Mouse (Mus musculus): Measurements from ENCODE around the gene Actn3. TPM values are rescaled to one million over a fixed set of nuclear protein-coding genes. Genes with fewer than 3 reads are reported as not detected.
"Not testable (repeated sequence)": the region's sequence is repeated elsewhere in the genome, so short reads cannot be mapped to it uniquely, and the experiment has no call there.

The Actn3 gene
- polyA plus RNA-seq, 1 experiment from 2014 or later: 0.56 TPM

DNA sequence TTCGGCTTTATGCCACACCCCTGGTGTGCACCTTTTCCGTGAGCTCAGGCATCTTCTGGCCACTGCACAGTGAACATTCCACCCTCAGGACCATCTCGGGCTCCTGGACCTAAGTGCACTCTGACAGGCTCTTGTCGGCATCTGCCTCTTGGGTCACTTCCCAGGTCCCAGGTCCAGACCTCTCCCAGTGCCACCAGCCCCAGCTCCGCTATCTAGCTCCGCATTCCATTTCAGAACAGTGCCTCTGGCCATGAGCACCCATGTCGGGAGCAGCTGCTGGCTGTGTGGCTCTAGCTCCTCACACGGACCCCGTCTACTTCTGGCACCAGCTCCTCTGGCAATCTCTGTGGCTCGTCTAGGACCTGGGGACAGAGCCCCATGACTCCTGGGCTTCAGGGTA lies 12.1 kb upstream of the Actn3 start:
- no peaks in the 10 kb centered on the region for H3K9me3 ChIP-seq (ENCODE audit: control insufficient read depth)
- ATAC-seq: no peak
- no peak overlapping the region for H3K9ac ChIP-seq (ENCODE audit: low read depth, low read length)
- WGBS: 85% methylated on average over 10 of the region's 10 CpGs
- no peak overlapping the region for H3K4me2 ChIP-seq (replicated peaks; ENCODE audit: low read depth)
- no peaks in the 10 kb centered on the region for H3K27me3 ChIP-seq (replicated peaks; ENCODE audit: control insufficient read depth, insufficient read depth, low read length)
- no peak overlapping the region for H3K4me3 ChIP-seq (ENCODE audit: low read depth, low read length)
- TF ChIP-seq CTCF (IDR thresholded peaks at IDR 0.05; ENCODE audit: low read depth): no peak
- H3K4me1 ChIP-seq (replicated peaks; ENCODE audit: control insufficient read depth, insufficient read depth, low read length): no peaks in the 10 kb centered on the region
- H3K27ac ChIP-seq (ENCODE audit: low read depth, low read length): no peak overlapping the region
- no peaks in the 10 kb centered on the region for H3K36me3 ChIP-seq (ENCODE audit: control insufficient read depth, insufficient read depth)

DNA sequence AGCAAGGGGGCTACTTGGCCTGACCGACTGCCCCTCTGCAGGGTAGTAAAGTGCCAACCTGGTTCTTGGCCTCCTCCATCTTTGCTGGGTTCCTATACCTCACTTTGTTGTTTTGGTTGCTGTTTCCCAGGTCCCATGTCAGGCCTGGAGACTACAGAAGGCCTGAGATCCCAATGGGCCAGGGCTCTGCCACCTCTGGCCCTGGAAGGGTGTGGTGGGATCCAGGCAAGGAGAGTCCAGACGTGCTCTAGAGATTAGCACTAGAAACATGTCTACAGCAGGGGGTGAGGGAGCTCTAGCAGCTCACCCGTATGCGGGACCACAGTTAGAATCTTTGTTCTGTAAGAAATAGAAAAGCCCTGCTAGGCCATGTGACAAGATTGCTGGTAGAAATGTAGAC lies 6.3 kb upstream of the Actn3 start:
- Histone ChIP-seq H3K27ac (ENCODE audit: low read depth, low read length) (no peak overlapping the region), H3K4me3 (ENCODE audit: low read depth, low read length) (no peak overlapping the region), H3K27me3 (replicated peaks; ENCODE audit: control insufficient read depth, insufficient read depth, low read length) (no peaks in the 10 kb centered on the region), H3K9me3 (ENCODE audit: control insufficient read depth) (no peaks in the 10 kb centered on the region), H3K9ac (ENCODE audit: low read depth, low read length) (no peak overlapping the region), H3K36me3 (ENCODE audit: control insufficient read depth, insufficient read depth) (peaks cover 13% of the 10 kb centered on the region; the same call in 1 of the 2 replicates), H3K4me2 (replicated peaks; ENCODE audit: low read depth) (no peak overlapping the region), H3K4me1 (replicated peaks; ENCODE audit: control insufficient read depth, insufficient read depth, low read length) (no peaks in the 10 kb centered on the region)
- ATAC-seq: no peak
- no peak for TF ChIP-seq CTCF (IDR thresholded peaks at IDR 0.05; ENCODE audit: low read depth)
- 86% methylated on average over 4 of the region's 4 CpGs for whole genome bisulfite sequencing

- peaks cover 13% of the 10 kb centered on the region; the same call in 1 of the 2 replicates for H3K36me3 ChIP-seq (ENCODE audit: control insufficient read depth, insufficient read depth)
- H3K9ac ChIP-seq (ENCODE audit: low read depth, low read length): peak overlapping the region; percentile 76; the same call in 1 of the 2 replicates
Observed at GRCm38 (mm10) chr19:4879324-4879703, 1.6 kb upstream of the Actn3 start.

DNA sequence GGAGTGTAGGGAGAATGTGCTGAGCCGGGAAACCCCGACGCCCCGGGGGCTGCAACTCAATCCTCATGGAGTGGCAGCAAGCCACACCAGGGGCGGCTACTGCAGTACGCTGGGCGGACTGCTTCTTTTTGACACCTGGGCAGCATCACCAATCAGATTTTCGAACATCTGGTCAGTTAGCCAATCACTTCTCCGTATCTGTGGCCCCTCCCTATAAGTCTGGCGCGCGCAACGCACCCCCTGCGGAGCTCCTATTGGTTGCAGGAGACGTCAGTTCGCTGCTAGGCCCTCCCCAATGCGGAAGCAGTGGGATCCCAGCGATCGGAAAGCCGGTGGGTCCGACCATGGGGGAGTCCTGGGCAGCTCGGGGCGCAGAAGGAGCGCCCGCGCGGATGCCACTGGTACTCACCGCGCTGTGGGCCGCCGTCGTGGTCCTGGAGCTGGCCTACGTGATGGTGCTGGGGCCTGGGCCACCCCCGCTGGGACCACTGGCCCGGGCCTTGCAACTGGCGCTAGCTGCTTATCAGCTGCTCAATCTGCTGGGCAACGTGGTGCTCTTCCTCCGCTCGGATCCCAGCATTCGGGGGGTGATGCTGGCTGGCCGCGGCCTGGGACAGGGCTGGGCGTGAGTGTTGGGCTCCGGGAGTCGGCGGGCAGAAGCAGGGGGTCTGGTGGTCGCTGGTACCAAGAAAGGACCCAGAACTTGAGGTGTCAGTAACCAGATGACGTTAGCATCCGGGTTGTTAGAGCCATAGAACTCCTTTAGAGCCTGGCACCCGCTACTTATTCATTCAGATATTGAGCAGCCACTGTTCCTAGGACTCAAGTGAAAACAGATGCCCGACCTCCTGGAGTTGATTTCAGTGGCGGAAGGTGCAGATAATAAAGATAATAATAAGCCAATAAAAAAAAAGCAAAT lies 955 bp upstream of the Actn3 start, which contains the start of gene Zdhhc24:
TSS of gene Zdhhc24 (plus strand) at position 264 of the 919 bp plus-strand sequence.
- H3K4me1 ChIP-seq (replicated peaks; ENCODE audit: control insufficient read depth, insufficient read depth, low read length): peaks cover 5% of the 10 kb centered on the region; the same call in 1 of the 2 replicates
- no peak within 1 kb of the TSS; the same call in 1 of the 2 replicates for H3K27ac ChIP-seq (ENCODE audit: low read depth, low read length)
- no peaks in the 10 kb centered on the region for H3K9me3 ChIP-seq (ENCODE audit: control insufficient read depth)
- H3K4me2 ChIP-seq (replicated peaks; ENCODE audit: low read depth): peak within 1 kb of the TSS; percentile 86
- H3K27me3 ChIP-seq (replicated peaks; ENCODE audit: control insufficient read depth, insufficient read depth, low read length): 0 out of 2 replicates have a peak, but pooled peaks cover 4% of the 10 kb centered on the region
- H3K9ac ChIP-seq (ENCODE audit: low read depth, low read length): peak within 1 kb of the TSS; percentile 76
- H3K36me3 ChIP-seq (ENCODE audit: control insufficient read depth, insufficient read depth): peaks cover 10% of the 10 kb centered on the region; the same call in 1 of the 2 replicates
- H3K4me3 ChIP-seq (ENCODE audit: low read depth, low read length): peak within 1 kb of the TSS; percentile 82
- peak; percentile 98 for ATAC-seq
- no peak for TF ChIP-seq CTCF (IDR thresholded peaks at IDR 0.05; ENCODE audit: low read depth)
- under 1% methylated on average over 52 of the region's 52 CpGs for WGBS

More at GRCm38 (mm10) chr19:4879324-4879703, 1.6 kb upstream of the Actn3 start:
- no peak for TF ChIP-seq CTCF (IDR thresholded peaks at IDR 0.05; ENCODE audit: low read depth)
- peak overlapping the region; percentile 82 for H3K4me3 ChIP-seq (ENCODE audit: low read depth, low read length)
- no peak overlapping the region for H3K27ac ChIP-seq (ENCODE audit: low read depth, low read length)
- H3K9me3 ChIP-seq (ENCODE audit: control insufficient read depth): no peaks in the 10 kb centered on the region
- 0 out of 2 replicates have a peak, but pooled peaks cover 4% of the 10 kb centered on the region for H3K27me3 ChIP-seq (replicated peaks; ENCODE audit: control insufficient read depth, insufficient read depth, low read length)
- WGBS: 59% methylated on average over 10 of the region's 10 CpGs
- ATAC-seq: no peak
- H3K4me1 ChIP-seq (replicated peaks; ENCODE audit: control insufficient read depth, insufficient read depth, low read length): peaks cover 5% of the 10 kb centered on the region; the same call in 1 of the 2 replicates
- H3K4me2 ChIP-seq (replicated peaks; ENCODE audit: low read depth): peak overlapping the region; percentile 86

DNA sequence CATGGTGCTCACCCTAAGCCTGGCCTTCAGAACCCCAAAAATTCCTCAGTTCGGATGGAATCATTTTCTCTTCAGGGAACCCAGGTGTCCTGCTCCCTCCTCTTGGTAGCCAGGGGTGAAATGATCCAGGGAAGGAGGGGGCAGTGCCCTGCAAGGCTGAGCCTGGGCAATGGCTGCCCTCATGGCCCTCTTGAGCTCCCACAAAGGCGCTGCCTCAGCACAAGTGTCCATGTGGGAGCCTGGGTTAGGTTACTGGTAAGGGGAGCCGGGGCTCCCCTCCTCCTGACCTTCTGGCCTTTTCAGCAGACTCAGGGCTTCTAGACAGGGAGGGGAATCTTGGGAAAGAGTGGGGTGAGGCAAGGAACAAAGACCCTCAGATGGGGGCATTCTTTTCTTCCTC lies 954 bp downstream of the Actn3 start:
- no peak overlapping the region for H3K4me2 ChIP-seq (replicated peaks; ENCODE audit: low read depth)
- no peak overlapping the region for H3K27ac ChIP-seq (ENCODE audit: low read depth, low read length)
- H3K4me1 ChIP-seq (replicated peaks; ENCODE audit: control insufficient read depth, insufficient read depth, low read length): peaks cover 5% of the 10 kb centered on the region; the same call in 1 of the 2 replicates
- no peak overlapping the region for H3K4me3 ChIP-seq (ENCODE audit: low read depth, low read length)
- TF ChIP-seq CTCF (IDR thresholded peaks at IDR 0.05; ENCODE audit: low read depth): no peak
- no peaks in the 10 kb centered on the region for H3K36me3 ChIP-seq (ENCODE audit: control insufficient read depth, insufficient read depth)
- H3K9me3 ChIP-seq (ENCODE audit: control insufficient read depth): no peaks in the 10 kb centered on the region
- no peak for ATAC-seq
- H3K9ac ChIP-seq (ENCODE audit: low read depth, low read length): no peak overlapping the region
- 83% methylated on average over 3 of the region's 3 CpGs for WGBS
- 0 out of 2 replicates have a peak, but pooled peaks cover 4% of the 10 kb centered on the region for H3K27me3 ChIP-seq (replicated peaks; ENCODE audit: control insufficient read depth, insufficient read depth, low read length)

DNA sequence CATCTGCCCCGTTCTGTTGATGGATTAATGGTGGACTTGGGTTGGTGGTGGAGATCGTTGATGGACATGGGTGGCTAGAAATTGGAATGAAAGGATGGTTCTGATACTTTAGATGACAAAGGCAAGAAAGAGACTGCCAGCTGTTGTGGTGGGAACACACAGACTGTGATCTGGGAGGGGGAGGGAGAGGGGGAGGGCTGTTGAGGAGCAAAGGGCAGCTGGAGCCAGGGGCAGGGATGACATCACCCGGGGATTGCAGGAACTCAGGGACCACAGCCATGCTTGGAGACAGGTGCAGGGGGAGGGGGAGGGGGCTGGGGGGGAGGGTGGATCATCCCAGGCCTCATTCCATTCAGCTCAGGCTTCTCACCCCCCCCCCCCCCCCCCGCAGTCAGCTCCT lies 1.5 kb downstream of the Actn3 start:
- 60% methylated on average over 3 of the region's 4 CpGs for WGBS
- Histone ChIP-seq H3K9ac (ENCODE audit: low read depth, low read length) (no peak overlapping the region), H3K27ac (ENCODE audit: low read depth, low read length) (no peak overlapping the region), H3K9me3 (ENCODE audit: control insufficient read depth) (no peaks in the 10 kb centered on the region), H3K36me3 (ENCODE audit: control insufficient read depth, insufficient read depth) (no peaks in the 10 kb centered on the region), H3K27me3 (replicated peaks; ENCODE audit: control insufficient read depth, insufficient read depth, low read length) (0 out of 2 replicates have a peak, but pooled peaks cover 4% of the 10 kb centered on the region), H3K4me1 (replicated peaks; ENCODE audit: control insufficient read depth, insufficient read depth, low read length) (peaks cover 5% of the 10 kb centered on the region; the same call in 1 of the 2 replicates), H3K4me3 (ENCODE audit: low read depth, low read length) (no peak overlapping the region), H3K4me2 (replicated peaks; ENCODE audit: low read depth) (no peak overlapping the region)
- ATAC-seq: no peak
- TF ChIP-seq CTCF (IDR thresholded peaks at IDR 0.05; ENCODE audit: low read depth): no peak

DNA sequence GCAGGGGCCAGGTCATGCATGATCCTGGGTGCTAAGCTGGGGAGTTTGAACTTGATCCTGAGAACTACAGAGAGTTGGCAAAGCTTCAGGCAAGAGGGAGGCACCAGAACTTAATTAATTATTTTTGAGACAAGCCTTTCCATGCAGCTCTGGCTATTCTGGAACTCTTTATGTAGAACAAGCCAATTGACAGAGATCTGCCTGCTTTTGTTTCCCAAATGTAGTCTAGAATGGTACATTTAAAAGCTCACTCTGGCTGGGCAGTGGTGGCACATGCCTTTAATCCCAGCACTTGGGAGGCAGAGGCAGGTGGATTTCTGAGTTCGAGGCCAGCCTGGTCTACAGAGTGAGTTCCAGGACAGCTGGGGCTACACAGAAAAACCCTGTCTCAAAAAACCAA lies 3.1 kb downstream of the Actn3 start:
- H3K4me3 ChIP-seq (ENCODE audit: low read depth, low read length); H3K27me3 ChIP-seq (replicated peaks; ENCODE audit: control insufficient read depth, insufficient read depth, low read length); ATAC-seq; H3K9ac ChIP-seq (ENCODE audit: low read depth, low read length); H3K4me1 ChIP-seq (replicated peaks; ENCODE audit: control insufficient read depth, insufficient read depth, low read length); H3K9me3 ChIP-seq (ENCODE audit: control insufficient read depth); H3K4me2 ChIP-seq (replicated peaks; ENCODE audit: low read depth); H3K36me3 ChIP-seq (ENCODE audit: control insufficient read depth, insufficient read depth); H3K27ac ChIP-seq (ENCODE audit: low read depth, low read length): not testable (repeated sequence)
- 79% methylated on average over 1 of the region's 1 CpGs for WGBS

All from intestine, postnatal 0 days (tissue).